Mouse (Mus musculus) ES-E14 (cell line): ENCODE data around the gene Eid2.

Experiments
- CHD2 ChIP-seq: IDR thresholded peaks from 2 replicates; pipeline ENCODE4 v1.6.1; 2014; ENCODE audit warnings: mild to moderate bottlenecking, low read depth, low read length, inconsistent platforms
- HCFC1 ChIP-seq: IDR thresholded peaks from 2 replicates; pipeline ENCODE4 v1.6.1; 2012; ENCODE audit warnings: low read length, inconsistent platforms, borderline replicate concordance; ENCODE audit not compliant: insufficient read depth
- ZC3H11A ChIP-seq: IDR thresholded peaks from 2 replicates; pipeline ENCODE4 v1.6.1; 2012; ENCODE audit warnings: low read depth, mild to moderate bottlenecking, inconsistent platforms, low read length, borderline replicate concordance
- ZNF384 ChIP-seq: IDR thresholded peaks from 2 replicates; pipeline ENCODE4 v1.6.1; 2012; ENCODE audit warnings: low read depth, low read length, inconsistent platforms

GRCm38 (mm10) chr7:28262861-28263260, 4.8 kb upstream of the Eid2 start:
- TF ChIP-seq HCFC1 (no peak), CHD2 (no peak), ZNF384 (no peak), ZC3H11A (no peak)
